Mouse (Mus musculus) cortical plate, adult 2 months (tissue): Measurements from ENCODE around the gene Myo1f.

ENCODE experiments used
- CTCF ChIP-seq: fragments of 200-500 bp; IDR thresholded peaks from 2 replicates; pipeline ENCODE4 v1.5.1; 2011; ENCODE audit warnings: mild to moderate bottlenecking, control low read depth, low read length; ENCODE audit not compliant: insufficient read depth; ENCODE audit errors: extremely low read depth
- POLR2A ChIP-seq: fragments of 200-500 bp; IDR thresholded peaks from 2 replicates; pipeline ENCODE4 v1.6.1; 2011; ENCODE audit warnings: mild to moderate bottlenecking, low read length, control low read depth; ENCODE audit not compliant: insufficient read depth; ENCODE audit errors: extremely low read depth

DNA sequence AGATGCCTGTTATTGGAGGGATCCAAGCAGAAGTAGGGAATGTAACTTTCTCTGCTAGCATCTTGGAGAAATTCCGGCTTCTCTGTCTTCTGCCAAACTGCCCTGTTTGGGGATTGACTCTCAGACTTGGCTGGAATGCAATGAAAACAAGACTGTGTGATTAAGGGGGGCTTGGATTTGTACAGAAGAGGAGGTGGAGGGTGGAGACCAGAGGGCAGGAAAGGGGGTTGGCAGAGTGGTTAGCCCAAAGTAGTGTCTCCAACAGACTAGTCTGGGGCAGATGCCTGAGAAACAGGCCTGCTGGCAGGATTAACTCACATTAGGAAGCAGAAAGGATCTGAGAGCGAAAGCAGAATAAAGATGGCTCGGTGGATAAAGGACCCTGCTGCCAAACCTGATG, 29.0 kb upstream of the Myo1f start:
- TF ChIP-seq CTCF: no peak
- TF ChIP-seq POLR2A: no peak
